Mouse (Mus musculus): ENCODE data around the gene Ets1. TPM values are rescaled to one million over a fixed set of nuclear protein-coding genes. Genes with fewer than 3 reads are reported as not detected.

Gene Ets1
- polyA plus RNA-seq, 1 experiment from 2014 or later = 9.9 TPM

DNA sequence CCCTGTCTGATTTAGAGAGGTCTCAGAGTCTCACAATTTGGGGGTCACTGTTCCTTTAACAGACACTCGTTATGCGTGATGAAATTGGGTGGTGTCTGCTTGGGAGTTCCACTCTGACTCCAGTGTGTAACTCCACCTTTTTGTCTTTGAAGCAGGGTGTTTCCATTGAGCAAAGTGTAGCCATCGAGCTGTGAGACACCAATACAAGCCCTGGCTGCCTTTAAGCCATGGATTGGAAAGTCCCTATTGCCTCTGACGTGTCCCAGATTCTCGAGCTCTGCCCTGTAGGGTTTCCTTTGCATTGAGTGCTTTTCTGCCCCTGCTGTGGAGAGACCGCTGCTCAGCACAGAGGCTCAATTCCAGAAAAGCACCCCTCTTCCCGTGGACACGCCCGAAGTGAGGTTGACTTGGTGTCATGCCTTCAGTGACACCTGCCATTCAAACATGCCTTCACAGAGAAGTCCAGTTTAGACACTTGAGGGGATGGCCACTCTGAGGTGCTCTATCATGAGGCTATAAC, 107.7 kb downstream of the Ets1 start:
- 71% methylated on average over 9 of the region's 9 CpGs for WGBS
- DNase-seq (ENCODE audit: low spot score) (no peak), ATAC-seq (ENCODE audit: low FRiP score, low TSS enrichment) (no peak)
- Histone ChIP-seq H3K27ac (replicated peaks) (no peak overlapping the region), H3K4me2 (replicated peaks; ENCODE audit: low read depth) (no peak overlapping the region), H3K4me1 (replicated peaks; ENCODE audit: control insufficient read depth, insufficient read depth) (no peaks in the 10 kb centered on the region), H3K9me3 (ENCODE audit: control insufficient read depth, low read length) (no peaks in the 10 kb centered on the region), H3K4me3 (ENCODE audit: low read depth, low read length) (no peak overlapping the region), H3K27me3 (ENCODE audit: control insufficient read depth, insufficient read depth, low read length) (no peaks in the 10 kb centered on the region), H3K9ac (ENCODE audit: low read length) (no peak overlapping the region), H3K36me3 (ENCODE audit: control insufficient read depth, insufficient read depth, low read length) (peaks cover 3% of the 10 kb centered on the region; the same call in 1 of the 2 replicates)
- no peak for TF ChIP-seq EP300 (optimal IDR thresholded peaks at IDR 0.05)
- TF ChIP-seq CTCF (IDR thresholded peaks at IDR 0.05; ENCODE audit: low read depth) = no peak

DNA sequence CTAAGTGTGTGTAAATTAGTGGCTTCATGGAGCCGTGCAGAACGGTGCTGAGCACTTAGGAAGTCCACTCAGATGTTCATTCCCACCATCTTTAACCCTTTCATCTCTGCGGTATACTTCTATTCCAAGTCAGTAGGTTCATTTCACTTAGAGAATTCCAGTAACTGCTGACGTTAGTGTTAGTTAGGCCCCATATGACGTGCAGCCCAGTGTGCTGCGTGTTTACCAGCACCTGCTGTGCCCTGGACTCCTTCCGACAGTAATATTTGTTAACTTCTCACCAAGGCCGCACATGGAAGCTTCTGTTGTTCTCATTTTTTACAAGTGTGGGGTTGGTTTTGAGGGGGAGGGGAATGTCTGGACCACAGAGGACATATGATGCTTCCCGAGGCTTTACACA, 108.3 kb downstream of the Ets1 start:
- Histone ChIP-seq H3K36me3 (ENCODE audit: control insufficient read depth, insufficient read depth, low read length) (no peaks in the 10 kb centered on the region; the same call in 1 of the 2 replicates), H3K4me2 (replicated peaks; ENCODE audit: low read depth) (no peak overlapping the region), H3K27me3 (ENCODE audit: control insufficient read depth, insufficient read depth, low read length) (no peaks in the 10 kb centered on the region), H3K9me3 (ENCODE audit: control insufficient read depth, low read length) (no peaks in the 10 kb centered on the region), H3K4me1 (replicated peaks; ENCODE audit: control insufficient read depth, insufficient read depth) (no peaks in the 10 kb centered on the region), H3K9ac (ENCODE audit: low read length) (no peak overlapping the region), H3K27ac (replicated peaks) (no peak overlapping the region), H3K4me3 (ENCODE audit: low read depth, low read length) (no peak overlapping the region)
- 73% methylated on average over 9 of the region's 9 CpGs for WGBS
- DNase-seq (ENCODE audit: low spot score) (no peak), ATAC-seq (ENCODE audit: low FRiP score, low TSS enrichment) (no peak)
- TF ChIP-seq CTCF (IDR thresholded peaks at IDR 0.05; ENCODE audit: low read depth) (no peak), EP300 (optimal IDR thresholded peaks at IDR 0.05) (no peak)

DNA sequence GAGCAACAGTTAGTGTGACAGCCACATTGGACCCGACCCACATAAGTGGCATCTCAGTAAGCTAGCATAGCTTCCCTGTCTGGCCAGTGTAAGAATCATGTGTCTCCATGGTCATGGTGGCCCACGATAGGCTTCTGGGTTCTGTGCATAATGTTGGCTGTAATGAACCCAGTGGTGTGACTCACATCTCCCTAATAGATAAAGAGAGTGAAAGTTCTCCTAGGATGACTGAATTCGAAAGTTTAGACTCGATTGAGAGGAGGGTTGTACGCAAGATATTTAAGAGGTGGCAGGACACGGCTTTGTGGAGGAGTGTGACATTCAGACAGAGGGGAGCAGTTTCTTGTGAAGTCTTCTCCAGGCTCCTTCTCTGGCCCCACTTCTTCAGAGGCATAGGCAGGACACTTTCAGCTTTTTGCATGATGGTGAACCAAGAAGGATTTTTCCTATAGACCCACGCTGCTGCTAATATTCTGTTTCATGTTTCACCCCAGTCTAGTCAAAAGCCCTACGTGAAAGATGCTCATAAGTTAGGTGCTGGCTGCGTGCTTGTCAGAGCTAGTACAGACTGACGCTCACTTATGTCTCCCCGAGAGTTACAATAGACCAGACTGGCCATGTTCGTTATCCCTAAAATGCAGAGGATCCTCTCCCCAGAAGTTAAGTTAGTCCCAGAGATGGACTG, 109.2 kb downstream of the Ets1 start:
- no peak for ATAC-seq (ENCODE audit: low FRiP score, low TSS enrichment)
- Histone ChIP-seq H3K9ac (ENCODE audit: low read length) (no peak overlapping the region), H3K4me1 (replicated peaks; ENCODE audit: control insufficient read depth, insufficient read depth) (no peaks in the 10 kb centered on the region), H3K36me3 (ENCODE audit: control insufficient read depth, insufficient read depth, low read length) (no peaks in the 10 kb centered on the region; the same call in 1 of the 2 replicates), H3K4me2 (replicated peaks; ENCODE audit: low read depth) (no peak overlapping the region), H3K9me3 (ENCODE audit: control insufficient read depth, low read length) (no peaks in the 10 kb centered on the region), H3K4me3 (ENCODE audit: low read depth, low read length) (no peak overlapping the region), H3K27me3 (ENCODE audit: control insufficient read depth, insufficient read depth, low read length) (no peaks in the 10 kb centered on the region), H3K27ac (replicated peaks) (no peak overlapping the region)
- TF ChIP-seq CTCF (IDR thresholded peaks at IDR 0.05; ENCODE audit: low read depth) = no peak
- TF ChIP-seq EP300 (optimal IDR thresholded peaks at IDR 0.05) = no peak
- DNase-seq (ENCODE audit: low spot score) = no peak
- 89% methylated on average over 12 of the region's 12 CpGs for WGBS

DNA sequence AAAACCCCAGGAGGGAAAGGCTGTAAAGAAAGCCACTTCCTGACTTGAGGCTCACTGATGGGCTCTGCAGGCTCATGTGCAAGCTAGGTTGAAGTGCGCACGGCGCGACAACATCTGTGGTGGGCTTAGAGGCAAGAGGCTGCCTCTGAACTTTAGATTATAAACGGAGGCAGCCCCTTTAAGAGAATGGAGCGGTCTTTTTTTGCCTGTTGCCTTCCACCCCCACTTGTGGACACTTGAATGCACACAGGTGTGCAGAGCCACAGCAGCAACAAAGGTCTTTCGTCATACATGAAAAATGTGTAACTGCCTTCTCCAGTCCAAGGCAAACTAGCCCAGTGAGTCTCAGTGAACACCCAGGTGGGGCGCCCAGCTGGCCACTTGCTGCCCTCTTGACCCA, 110.0 kb downstream of the Ets1 start:
- no peak for DNase-seq (ENCODE audit: low spot score)
- TF ChIP-seq CTCF (IDR thresholded peaks at IDR 0.05; ENCODE audit: low read depth) (no peak), EP300 (optimal IDR thresholded peaks at IDR 0.05) (no peak)
- no peaks in the 10 kb centered on the region for H3K9me3 ChIP-seq (ENCODE audit: control insufficient read depth, low read length)
- ATAC-seq (ENCODE audit: low FRiP score, low TSS enrichment) = no peak
- no peak overlapping the region for H3K9ac ChIP-seq (ENCODE audit: low read length)
- H3K27me3 ChIP-seq (ENCODE audit: control insufficient read depth, insufficient read depth, low read length) = no peaks in the 10 kb centered on the region
- WGBS = 86% methylated on average over 8 of the region's 8 CpGs
- H3K4me1 ChIP-seq (replicated peaks; ENCODE audit: control insufficient read depth, insufficient read depth) = no peaks in the 10 kb centered on the region
- no peak overlapping the region for H3K27ac ChIP-seq (replicated peaks)
- H3K4me2 ChIP-seq (replicated peaks; ENCODE audit: low read depth) = no peak overlapping the region
- H3K4me3 ChIP-seq (ENCODE audit: low read depth, low read length) = no peak overlapping the region
- no peaks in the 10 kb centered on the region; the same call in 1 of the 2 replicates for H3K36me3 ChIP-seq (ENCODE audit: control insufficient read depth, insufficient read depth, low read length)

DNA sequence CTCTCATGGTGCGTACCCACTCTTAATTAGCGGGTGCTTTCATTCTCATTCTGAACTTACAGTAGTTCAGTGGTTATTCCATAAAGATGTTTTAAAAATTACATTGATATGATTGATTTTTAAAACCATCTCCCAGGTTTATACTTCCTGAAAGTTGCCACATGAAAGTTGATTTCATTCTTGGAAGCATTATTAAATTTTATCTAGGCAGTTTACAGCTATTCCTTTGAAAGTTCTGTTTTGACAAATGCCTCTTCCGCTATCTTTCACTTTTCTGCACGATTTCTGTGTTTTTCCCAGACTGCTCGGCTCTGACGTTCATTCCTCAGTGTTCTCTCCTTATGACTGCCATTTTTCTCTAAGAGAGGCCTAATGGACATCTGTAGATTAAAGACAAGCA, 110.6 kb downstream of the Ets1 start:
- TF ChIP-seq EP300 (optimal IDR thresholded peaks at IDR 0.05) (no peak), CTCF (IDR thresholded peaks at IDR 0.05; ENCODE audit: low read depth) (no peak)
- Histone ChIP-seq H3K27ac (replicated peaks) (no peak overlapping the region), H3K4me1 (replicated peaks; ENCODE audit: control insufficient read depth, insufficient read depth) (no peaks in the 10 kb centered on the region), H3K4me2 (replicated peaks; ENCODE audit: low read depth) (no peak overlapping the region), H3K9ac (ENCODE audit: low read length) (no peak overlapping the region), H3K9me3 (ENCODE audit: control insufficient read depth, low read length) (no peaks in the 10 kb centered on the region), H3K36me3 (ENCODE audit: control insufficient read depth, insufficient read depth, low read length) (no peaks in the 10 kb centered on the region; the same call in 1 of the 2 replicates), H3K27me3 (ENCODE audit: control insufficient read depth, insufficient read depth, low read length) (no peaks in the 10 kb centered on the region), H3K4me3 (ENCODE audit: low read depth, low read length) (no peak overlapping the region)
- no peak for DNase-seq (ENCODE audit: low spot score)
- no peak for ATAC-seq (ENCODE audit: low FRiP score, low TSS enrichment)
- WGBS = 86% methylated on average over 6 of the region's 6 CpGs

DNA sequence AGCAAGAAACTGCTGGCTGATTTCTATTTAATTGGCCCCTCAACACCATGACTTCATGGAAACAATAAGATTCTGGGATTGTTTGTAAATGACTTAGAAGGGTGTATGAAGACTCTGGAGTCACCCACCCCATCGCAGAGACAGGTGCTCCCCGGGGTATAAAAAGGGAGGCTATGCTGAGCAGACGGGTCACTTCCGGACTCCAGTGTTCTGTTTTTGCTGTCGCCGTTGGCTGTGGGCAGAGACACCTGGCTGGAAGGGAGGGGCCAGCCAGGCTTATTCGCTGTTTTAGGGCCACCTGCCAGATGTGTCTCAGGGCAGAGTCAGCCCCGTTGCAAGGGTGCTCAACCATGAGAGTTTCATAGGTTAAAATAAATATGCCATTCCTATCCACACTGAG, 111.6 kb downstream of the Ets1 start:
- Histone ChIP-seq H3K4me2 (replicated peaks; ENCODE audit: low read depth) (no peak overlapping the region), H3K9ac (ENCODE audit: low read length) (no peak overlapping the region), H3K9me3 (ENCODE audit: control insufficient read depth, low read length) (no peaks in the 10 kb centered on the region), H3K27me3 (ENCODE audit: control insufficient read depth, insufficient read depth, low read length) (no peaks in the 10 kb centered on the region), H3K4me3 (ENCODE audit: low read depth, low read length) (no peak overlapping the region), H3K4me1 (replicated peaks; ENCODE audit: control insufficient read depth, insufficient read depth) (no peaks in the 10 kb centered on the region), H3K36me3 (ENCODE audit: control insufficient read depth, insufficient read depth, low read length) (no peaks in the 10 kb centered on the region; the same call in 1 of the 2 replicates), H3K27ac (replicated peaks) (no peak overlapping the region)
- 83% methylated on average over 8 of the region's 8 CpGs for WGBS
- TF ChIP-seq EP300 (optimal IDR thresholded peaks at IDR 0.05) = no peak
- TF ChIP-seq CTCF (IDR thresholded peaks at IDR 0.05; ENCODE audit: low read depth) = no peak
- ATAC-seq (ENCODE audit: low FRiP score, low TSS enrichment) (no peak), DNase-seq (ENCODE audit: low spot score) (no peak)

Data from stomach, postnatal 0 days (tissue).